Mouse (Mus musculus) stomach, postnatal 0 days (tissue): ENCODE results near the gene Olfr1087. TPM values are rescaled to one million over a fixed set of nuclear protein-coding genes. Genes with fewer than 3 reads are reported as not detected.
"Not testable (repeated sequence)": the region's sequence is repeated elsewhere in the genome, so short reads cannot be mapped to it uniquely, and the experiment has no call there.

Experiments
- ATAC-seq: fragments of 200-750 bp; cut with Nextera tagmentation; 2 replicates; pipeline ENCODE4 v1.8.0; 2017; ENCODE audit not compliant: low FRiP score, low TSS enrichment
- DNase-seq: peaks from one replicate; pipeline ENCODE4 v3.0.0-alpha.2; 2016; ENCODE audit warnings: low spot score
- H3K27ac ChIP-seq: fragments of 300-500 bp; sonication (generic); replicated peaks from 2 replicates; pipeline ENCODE4 v1.5.1; 2014; ENCODE audit warnings: mild to moderate bottlenecking, control low read depth
- H3K27me3 ChIP-seq: fragments of 300-500 bp; sonication (generic); 2 replicates; pipeline ENCODE4 v1.6.1; 2014; ENCODE audit warnings: low read length; ENCODE audit not compliant: control insufficient read depth, insufficient read depth
- H3K36me3 ChIP-seq: fragments of 300-500 bp; sonication (generic); 2 replicates; pipeline ENCODE4 v1.6.1; 2014; ENCODE audit warnings: low read length, mixed read lengths; ENCODE audit not compliant: control insufficient read depth, insufficient read depth
- H3K4me1 ChIP-seq: fragments of 300-500 bp; sonication (generic); replicated peaks from 2 replicates; pipeline ENCODE4 v1.6.1; 2014; ENCODE audit warnings: antibody characterized with exemption; ENCODE audit not compliant: control insufficient read depth, insufficient read depth
- H3K4me2 ChIP-seq: fragments of 300-500 bp; sonication (generic); replicated peaks from 2 replicates; pipeline ENCODE4 v1.6.1; 2014; ENCODE audit warnings: low read depth, mild to moderate bottlenecking, control low read depth, moderate library complexity
- H3K4me3 ChIP-seq: fragments of 300-500 bp; sonication (generic); 2 replicates; pipeline ENCODE4 v1.5.1; 2014; ENCODE audit warnings: low read depth, low read length, control low read depth
- H3K9ac ChIP-seq: fragments of 300-500 bp; sonication (generic); 2 replicates; pipeline ENCODE4 v1.6.1; 2014; ENCODE audit warnings: mild to moderate bottlenecking, low read length, control low read depth, mixed read lengths
- H3K9me3 ChIP-seq: fragments of 300-500 bp; sonication (generic); 2 replicates; pipeline ENCODE4 v1.6.1; 2016; ENCODE audit warnings: low read length; ENCODE audit not compliant: control insufficient read depth
- CTCF ChIP-seq: IDR thresholded peaks from 2 replicates; pipeline ENCODE4 v1.5.1; 2016; ENCODE audit warnings: antibody characterized with exemption, low read depth, mild to moderate bottlenecking, moderate library complexity
- EP300 ChIP-seq: optimal IDR thresholded peaks from 2 replicates; pipeline ENCODE3; 2016; ENCODE audit warnings: antibody characterized with exemption
- WGBS: fragments of 180-500 bp; shearing (Covaris S2); extraction: QIAGEN DNeasy Blood & Tissue Kit; methylation state at CpG from one replicate; pipeline ENCODE4 v1.1.7; 2014; 5-methylcytosine and 5-hydroxymethylcytosine counted together
- polyA plus RNA-seq: library from polyadenylated mRNA; unstranded; fragments of >200 nt; fragmentation: Nextera tagmentation; extraction: Ambion mirVana; gene quantifications from 2 replicates; pipeline ENCODE4 v1.2.1, GENCODE M21; 2015

Gene Olfr1087
- not detected in 2 replicates for polyA plus RNA-seq

DNA sequence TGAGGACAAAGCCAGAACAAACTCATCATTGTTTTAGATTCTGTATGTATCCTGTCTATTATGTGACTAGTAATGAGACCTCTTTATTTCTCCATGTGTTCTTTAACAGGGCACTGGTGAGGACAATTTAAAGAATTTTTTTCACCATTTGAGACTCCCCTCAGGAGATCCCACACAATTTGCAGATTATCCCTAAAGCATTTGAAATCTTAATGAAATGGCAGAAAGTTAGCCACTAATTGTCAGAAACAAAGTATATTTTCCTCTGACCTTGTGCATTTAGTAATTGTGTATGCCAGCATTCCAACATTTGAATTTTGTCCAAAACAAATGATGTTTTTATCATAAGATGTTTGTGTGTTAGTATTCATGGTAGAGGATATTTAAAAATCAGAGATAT, at the start of gene Olfr1087:
Gene Olfr1087 (minus strand): TSS at position 101 of the 400 bp plus-strand sequence.
- Histone ChIP-seq H3K4me1 (no peaks in the 10 kb centered on the region), H3K4me3 (no peak within 1 kb of the TSS), H3K27ac (no peak within 1 kb of the TSS), H3K9me3 (no peaks in the 10 kb centered on the region), H3K4me2 (no peak within 1 kb of the TSS), H3K27me3 (no peaks in the 10 kb centered on the region), H3K36me3 (no peaks in the 10 kb centered on the region), H3K9ac (no peak within 1 kb of the TSS)
- ATAC-seq (no peak), DNase-seq (no peak)
- TF ChIP-seq CTCF: no peak
- TF ChIP-seq EP300: no peak

GRCm38 (mm10) chr2:86733601-86734000, 35.4 kb upstream of the Olfr1087 start, which contains the start of gene Olfr1089:
TSS of gene Olfr1089 (minus strand) at chr2:86733701.
- Histone ChIP-seq H3K4me2 (no peak within 1 kb of the TSS), H3K27me3 (no peaks in the 10 kb centered on the region), H3K4me3 (no peak within 1 kb of the TSS), H3K9ac (no peak within 1 kb of the TSS), H3K4me1 (no peaks in the 10 kb centered on the region), H3K27ac (no peak within 1 kb of the TSS), H3K36me3 (no peaks in the 10 kb centered on the region), H3K9me3 (no peaks in the 10 kb centered on the region)
- no peak for DNase-seq
- no peak for ATAC-seq
- TF ChIP-seq CTCF (no peak), EP300 (no peak)

DNA sequence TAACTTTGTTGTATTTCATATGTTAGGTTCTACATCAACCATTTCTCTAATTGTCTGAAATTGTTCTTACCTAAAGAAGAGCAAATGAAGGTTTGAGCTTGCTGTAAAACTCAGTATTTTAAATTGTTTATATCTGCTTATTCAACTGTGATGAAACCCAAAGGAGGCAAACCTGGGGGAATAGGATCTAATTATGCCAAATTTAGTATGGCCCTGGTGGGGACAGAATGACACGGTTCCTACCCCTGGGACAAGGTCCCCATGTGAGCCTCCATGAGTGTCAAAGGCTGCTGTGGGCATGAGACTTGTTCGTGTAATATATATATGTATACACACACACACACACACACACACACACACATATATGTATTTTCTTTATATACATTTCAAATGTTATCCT, 18.2 kb downstream of the Olfr1087 start, which contains the start of gene Olfr1086:
Gene Olfr1086 (minus strand): TSS at position 101 of the 400 bp plus-strand sequence.
- Histone ChIP-seq H3K9ac (no peak within 1 kb of the TSS), H3K4me2 (no peak within 1 kb of the TSS), H3K36me3 (no peaks in the 10 kb centered on the region), H3K9me3 (no peaks in the 10 kb centered on the region), H3K27me3 (no peaks in the 10 kb centered on the region), H3K27ac (no peak within 1 kb of the TSS), H3K4me1 (no peaks in the 10 kb centered on the region), H3K4me3 (no peak within 1 kb of the TSS)
- DNase-seq (no peak), ATAC-seq (no peak)
- TF ChIP-seq EP300 (no peak), CTCF (no peak)
- WGBS: 77% methylated on average over 2 of the region's 2 CpGs

- Histone ChIP-seq H3K4me3 (no peak within 1 kb of the TSS), H3K27ac (no peak within 1 kb of the TSS), H3K4me1 (no peaks in the 10 kb centered on the region), H3K9me3 (no peaks in the 10 kb centered on the region), H3K27me3 (no peaks in the 10 kb centered on the region), H3K4me2 (no peak within 1 kb of the TSS), H3K36me3 (no peaks in the 10 kb centered on the region), H3K9ac (no peak within 1 kb of the TSS)
- 10% methylated on average over 1 of the region's 1 CpGs for WGBS
- no peak for ATAC-seq
- no peak for DNase-seq
- TF ChIP-seq CTCF (no peak), EP300 (no peak)
Observed at GRCm38 (mm10) chr2:86661919-86662318, 36.3 kb downstream of the Olfr1087 start, which contains the start of gene Olfr1085. TSS of gene Olfr1085 (minus strand) at chr2:86662019.

DNA sequence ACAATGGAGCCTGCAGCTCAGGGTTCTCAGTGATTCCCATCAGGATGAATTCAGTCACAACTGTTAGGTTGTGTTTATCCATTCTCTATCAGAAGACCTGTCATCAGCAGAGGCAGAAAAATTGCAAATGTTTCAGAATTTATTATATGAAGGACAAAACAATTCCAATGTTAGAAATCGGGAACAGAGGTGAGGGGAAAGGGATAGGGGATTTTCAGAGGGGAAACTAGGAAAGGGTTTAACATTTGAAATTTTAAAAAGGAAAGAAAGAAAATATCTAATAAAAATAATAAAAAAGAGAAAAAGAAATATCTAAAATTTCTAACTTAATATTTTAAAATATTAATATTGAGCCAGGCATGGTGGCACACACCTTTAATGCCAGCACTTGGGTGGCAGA, 58.6 kb downstream of the Olfr1087 start, which contains the start of gene Olfr1084:
Gene Olfr1084 (minus strand): TSS at position 101 of the 400 bp plus-strand sequence.
- not testable (repeated sequence) for H3K27me3 ChIP-seq, H3K27ac ChIP-seq, H3K9ac ChIP-seq, DNase-seq, H3K4me3 ChIP-seq, H3K4me1 ChIP-seq, H3K36me3 ChIP-seq, H3K9me3 ChIP-seq, ATAC-seq, H3K4me2 ChIP-seq
- WGBS: 85% methylated on average over 1 of the region's 1 CpGs

Other genes starting within 250 kb of the Olfr1087 start
- not detected in 2 replicates for gene Olfr1065, start 247.8 kb downstream of the Olfr1087 start, polyA plus RNA-seq
- gene Olfr1066, start 242.1 kb downstream of the Olfr1087 start, polyA plus RNA-seq: not detected in 2 replicates
- gene Olfr228, start 211.0 kb downstream of the Olfr1087 start, polyA plus RNA-seq: not detected in 2 replicates
- gene Olfr1076, start 189.9 kb downstream of the Olfr1087 start, polyA plus RNA-seq: not detected in 2 replicates
- not detected in 2 replicates for gene Olfr1079, start 155.9 kb downstream of the Olfr1087 start, polyA plus RNA-seq
- not detected in 2 replicates for gene Olfr1080, start 140.2 kb downstream of the Olfr1087 start, polyA plus RNA-seq
- not detected in 2 replicates for gene Olfr1082, start 99.4 kb downstream of the Olfr1087 start, polyA plus RNA-seq
- not detected in 2 replicates for gene Olfr1084, start 58.7 kb downstream of the Olfr1087 start, polyA plus RNA-seq
- gene Olfr1085, start 36.4 kb downstream of the Olfr1087 start, polyA plus RNA-seq: not detected in 2 replicates
- not detected in 2 replicates for gene Olfr1086, start 18.3 kb downstream of the Olfr1087 start, polyA plus RNA-seq
- gene Olfr1089, start 35.3 kb upstream of the Olfr1087 start, polyA plus RNA-seq: not detected in 2 replicates
- gene Olfr1090, start 60.6 kb upstream of the Olfr1087 start, polyA plus RNA-seq: not detected in 2 replicates
- gene Olfr1093, start 84.1 kb upstream of the Olfr1087 start, polyA plus RNA-seq: not detected in 2 replicates
- gene Olfr141, start 111.6 kb upstream of the Olfr1087 start, polyA plus RNA-seq: not detected in 2 replicates
- 0.06 TPM in 1 of 2 replicates, not detected in the other for gene Olfr1094, start 126.3 kb upstream of the Olfr1087 start, polyA plus RNA-seq
- gene Olfr1095, start 153.3 kb upstream of the Olfr1087 start, polyA plus RNA-seq: not detected in 2 replicates
- not detected in 2 replicates for gene Gm13723, start 176.4 kb upstream of the Olfr1087 start, polyA plus RNA-seq
- not detected in 2 replicates for gene Olfr1097, start 193.8 kb upstream of the Olfr1087 start, polyA plus RNA-seq
- gene Olfr1098, start 226.2 kb upstream of the Olfr1087 start, polyA plus RNA-seq: not detected in 2 replicates